Mouse (Mus musculus): Measurements from ENCODE around the gene Tet3.

GRCm38 (mm10) chr6:83459034-83459644, at the start of gene Tet3:
- TF ChIP-seq CTCF (IDR thresholded peaks at IDR 0.05) (no peak), POLR2A (IDR thresholded peaks at IDR 0.05; ENCODE audit: insufficient read depth, low read depth, low read length) (no peak)
